Mouse (Mus musculus): Measurements from ENCODE around the gene Fkbp3. TPM values are rescaled to one million over a fixed set of nuclear protein-coding genes. Genes with fewer than 3 reads are reported as not detected.

The Fkbp3 gene
- polyA plus RNA-seq, 1 experiment from 2014 or later = 721 TPM

Other genes with a start within 250 kb of the Fkbp3 start
- gene Gm527, start 156.1 kb downstream of the Fkbp3 start, polyA plus RNA-seq (2014; fragmentation: Nextera tagmentation; extraction: Ambion mirVana) = 2.3 TPM in 2 replicates
- gene Klhl28, start 108.5 kb downstream of the Fkbp3 start, polyA plus RNA-seq (2014; fragmentation: Nextera tagmentation; extraction: Ambion mirVana) = 13.7 and 14.2 TPM in 2 replicates
- gene Togaram1, start 108.2 kb downstream of the Fkbp3 start, polyA plus RNA-seq (2014; fragmentation: Nextera tagmentation; extraction: Ambion mirVana) = 26.5 and 27.2 TPM in 2 replicates
- 68.3 and 74.5 TPM in 2 replicates for gene Prpf39, start 37.7 kb downstream of the Fkbp3 start, polyA plus RNA-seq (2014; fragmentation: Nextera tagmentation; extraction: Ambion mirVana)
- gene Fancm, start 1.6 kb upstream of the Fkbp3 start, polyA plus RNA-seq (2014; fragmentation: Nextera tagmentation; extraction: Ambion mirVana) = 12.1 and 13.2 TPM in 2 replicates
- gene Mis18bp1, start 98.6 kb upstream of the Fkbp3 start, polyA plus RNA-seq (2014; fragmentation: Nextera tagmentation; extraction: Ambion mirVana) = 77.3 and 92.6 TPM in 2 replicates
- gene Wdr20rt, start 151.5 kb upstream of the Fkbp3 start, polyA plus RNA-seq (2014; fragmentation: Nextera tagmentation; extraction: Ambion mirVana) = not detected in 2 replicates